ENCODE assay signal across 9 mouse cellular contexts in the genomic region with DNA sequence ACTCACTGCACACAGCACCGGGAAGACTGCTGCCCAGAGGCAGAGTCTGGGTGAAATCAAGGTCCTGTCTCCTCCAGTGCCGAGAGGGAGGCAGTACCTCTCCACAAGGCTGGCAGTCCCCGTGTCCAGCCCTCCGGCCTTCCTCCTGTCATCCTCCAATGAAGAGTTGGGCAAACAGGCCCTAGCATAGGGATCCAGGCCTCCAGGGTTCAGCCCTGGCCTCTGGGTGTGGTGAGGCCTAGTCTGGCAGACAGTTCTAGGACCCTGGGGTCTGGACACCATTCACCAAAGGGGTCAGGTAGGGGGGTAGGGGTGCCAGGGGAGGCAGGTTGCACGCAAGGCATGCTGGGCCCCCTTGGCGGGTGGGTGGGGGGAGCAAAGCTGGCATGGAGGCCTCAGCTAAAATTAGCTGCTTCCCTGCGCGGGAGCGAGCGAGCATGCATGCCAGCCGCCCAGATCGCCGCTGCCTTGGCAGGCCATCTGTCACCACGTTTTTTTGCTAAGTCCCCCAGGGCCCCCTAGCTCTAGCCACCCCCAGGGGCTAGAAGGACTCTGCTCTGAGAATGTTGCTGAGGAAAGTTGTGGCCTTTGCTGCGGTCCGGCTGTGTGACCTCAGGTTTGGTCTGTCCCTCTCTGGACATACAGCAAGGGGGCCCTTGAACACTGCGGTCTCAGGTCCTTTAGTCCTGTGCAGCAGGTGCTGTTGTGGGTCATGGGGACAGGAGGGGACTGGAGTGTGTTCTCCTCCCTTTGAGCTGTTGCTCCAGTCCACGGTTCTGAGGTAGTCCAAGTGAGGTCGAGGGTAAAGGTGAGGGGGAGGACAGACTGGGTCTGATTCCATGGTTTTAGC. TPM values are rescaled to one million over a fixed set of nuclear protein-coding genes. Genes with fewer than 3 reads are reported as not detected.
DNase-seq lines count a peak whose midpoint lies in the region; ATAC-seq lines count a peak whose summit lies in the region.
"Had no signal": no experiment of that assay in that cellular context is flagged by ENCODE, and none has a peak within 500 bp of the region (broad histone marks: within the 10 kb centered on the region; RNA-seq: fewer than 3 reads in every experiment).

No protein-coding gene starts in this region.

- peak; percentile 64 for DNase-seq in cerebellum, adult 11 months
- DNase-seq in right cerebral cortex, postnatal 14 days = peak; percentile 65
- DNase-seq in right cerebral cortex, postnatal 36 days (ENCODE audit: low spot score in 2 of 2) = no peak
- no peak for DNase-seq in spleen, postnatal 10 days (ENCODE audit: low spot score in 2 of 2)
- no peak for DNase-seq in thymus, adult 18-20 months
- DNase-seq: liver, embryonic 13.5 days had no signal

- H3K4me3 ChIP-seq in hindbrain, embryonic 16.5 days (ENCODE audit: low read length) = no peak overlapping the region
- no peak overlapping the region for H3K4me3 ChIP-seq in stomach, embryonic 16.5 days (replicated peaks; ENCODE audit: low read length)
- H3K4me3 ChIP-seq: liver, embryonic 13.5 days had no signal

- peaks cover 91% of the 10 kb centered on the region for H3K4me1 ChIP-seq in hindbrain, embryonic 16.5 days (ENCODE audit: control insufficient read depth, insufficient read depth, low read depth, low read length)
- peaks cover 95% of the 10 kb centered on the region for H3K4me1 ChIP-seq in stomach, embryonic 16.5 days (ENCODE audit: control insufficient read depth, insufficient read depth, low read length)

- H3K27me3 ChIP-seq in hindbrain, embryonic 16.5 days (replicated peaks; ENCODE audit: control insufficient read depth, insufficient read depth, low read length) = no peaks in the 10 kb centered on the region
- no peaks in the 10 kb centered on the region for H3K27me3 ChIP-seq in stomach, embryonic 16.5 days (ENCODE audit: control insufficient read depth, insufficient read depth, low read length)
- H3K27me3 ChIP-seq: liver, embryonic 13.5 days had no signal

- peak overlapping the region; percentile 72 for H3K27ac ChIP-seq in hindbrain, embryonic 16.5 days (ENCODE audit: low read depth, low read length)
- peak overlapping the region; percentile 12 for H3K27ac ChIP-seq in stomach, embryonic 16.5 days (ENCODE audit: low read length)
- H3K27ac ChIP-seq: liver, embryonic 13.5 days had no signal

- ATAC-seq in cerebellum, adult (ENCODE audit: insufficient number of reproducible peaks, low FRiP score, low TSS enrichment) = no peak
- ATAC-seq in hindbrain, embryonic 16.5 days = no peak
- ATAC-seq in stomach, embryonic 16.5 days (ENCODE audit: insufficient read depth, low FRiP score) = no peak

- H3K36me3 ChIP-seq in hindbrain, embryonic 16.5 days (ENCODE audit: control insufficient read depth, insufficient read depth, low read length) = no peaks in the 10 kb centered on the region
- H3K36me3 ChIP-seq in stomach, embryonic 16.5 days (ENCODE audit: control insufficient read depth, insufficient read depth, low read length) = no peaks in the 10 kb centered on the region
- H3K36me3 ChIP-seq: liver, embryonic 13.5 days had no signal

- WGBS in hindbrain, embryonic 16.5 days = 39% methylated on average over 17 of the region's 19 CpGs
- 58% methylated on average over 19 of the region's 19 CpGs for WGBS in stomach, embryonic 16.5 days

- H3K9me3 ChIP-seq in hindbrain, embryonic 16.5 days (ENCODE audit: control insufficient read depth, low read length) = no peaks in the 10 kb centered on the region
- H3K9me3 ChIP-seq in stomach, embryonic 16.5 days (replicated peaks; ENCODE audit: control insufficient read depth, low read length) = no peaks in the 10 kb centered on the region
- H3K9me3 ChIP-seq: liver, embryonic 13.5 days had no signal

- peak overlapping the region; percentile 39 for H3K9ac ChIP-seq in hindbrain, embryonic 16.5 days (ENCODE audit: low read depth, low read length)
- H3K9ac ChIP-seq in stomach, embryonic 16.5 days (ENCODE audit: low read length) = peak overlapping the region; percentile 38; the same call in 1 of the 2 replicates
- H3K9ac ChIP-seq: liver, embryonic 13.5 days had no signal

- H3K4me2 ChIP-seq in hindbrain, embryonic 16.5 days (ENCODE audit: low read length) = no peak overlapping the region
- H3K4me2 ChIP-seq in stomach, embryonic 16.5 days (ENCODE audit: low read depth, low read length) = no peak overlapping the region
- H3K4me2 ChIP-seq: liver, embryonic 13.5 days had no signal

RNA-seq across cellular contexts. Expression of a gene that starts 38.2 kb away (rescaled TPM):
- polyA plus RNA-seq in hindbrain, embryonic 16.5 days (2015; fragmentation: Nextera tagmentation; extraction: Ambion mirVana) = 10.4 and 11.6 TPM in 2 replicates
- 4.9 and 7.1 TPM in 2 replicates for polyA plus RNA-seq in stomach, embryonic 16.5 days (2015; fragmentation: Nextera tagmentation; extraction: Ambion mirVana)

Comparison
In these comparisons a context has a peak if more than half of its experiments do, and no peak if none do; other contexts are left out.
1. DNase-seq: peak in cerebellum, adult 11 months (single experiment) and right cerebral cortex, postnatal 14 days (single experiment); none in right cerebral cortex, postnatal 36 days (0 of 2), spleen, postnatal 10 days (0 of 2) and thymus, adult 18-20 months (0 of 2).